Mouse (Mus musculus): ENCODE measurements around the gene Fam129b. TPM values are rescaled to one million over a fixed set of nuclear protein-coding genes. Genes with fewer than 3 reads are reported as not detected.

Gene Fam129b
- polyA plus RNA-seq (2012; rRNA removed): 47.5 and 60.3 TPM in 2 replicates

DNA sequence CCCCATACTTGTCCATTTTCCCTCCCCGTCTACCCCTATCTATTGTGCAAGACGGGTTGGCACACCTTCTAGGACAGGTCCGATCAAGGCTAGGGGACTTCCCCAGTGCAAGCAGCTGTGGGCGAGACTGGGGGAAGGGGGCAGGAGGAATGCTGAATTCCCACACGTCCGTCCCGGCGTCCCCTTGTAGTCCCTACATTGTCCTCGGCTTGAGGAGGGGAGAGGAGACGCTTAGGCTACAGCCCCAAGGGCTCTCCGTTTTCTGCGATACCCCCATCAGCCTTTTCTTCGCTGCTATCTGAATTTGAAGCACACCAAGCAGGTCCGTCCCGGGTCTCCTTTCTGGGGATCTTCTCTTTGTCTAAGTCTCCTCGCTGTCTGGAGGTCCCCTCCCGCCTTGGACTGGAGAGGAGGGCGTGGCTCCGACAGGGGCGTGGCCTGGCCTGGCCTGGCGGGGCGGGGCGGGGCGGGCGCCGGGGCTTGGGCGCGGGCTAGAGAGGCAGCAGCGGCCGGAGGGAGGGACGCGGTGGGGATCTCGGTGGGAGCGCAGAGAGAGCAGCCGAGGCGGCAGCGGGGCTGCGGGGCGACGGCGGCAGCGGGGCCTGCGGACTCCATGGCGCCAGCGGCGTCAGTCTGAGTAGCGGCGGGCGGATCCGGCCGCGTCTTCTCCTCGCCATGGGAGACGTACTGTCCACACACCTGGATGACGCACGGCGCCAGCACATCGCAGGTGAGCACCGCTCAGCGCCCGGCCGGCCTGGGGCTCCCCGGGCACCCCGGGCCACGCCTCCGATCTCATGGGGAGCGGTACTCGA is at the start of gene Fam129b:
TSS of gene Fam129b (plus strand) at position 440 of the 815 bp plus-strand sequence.

DNA sequence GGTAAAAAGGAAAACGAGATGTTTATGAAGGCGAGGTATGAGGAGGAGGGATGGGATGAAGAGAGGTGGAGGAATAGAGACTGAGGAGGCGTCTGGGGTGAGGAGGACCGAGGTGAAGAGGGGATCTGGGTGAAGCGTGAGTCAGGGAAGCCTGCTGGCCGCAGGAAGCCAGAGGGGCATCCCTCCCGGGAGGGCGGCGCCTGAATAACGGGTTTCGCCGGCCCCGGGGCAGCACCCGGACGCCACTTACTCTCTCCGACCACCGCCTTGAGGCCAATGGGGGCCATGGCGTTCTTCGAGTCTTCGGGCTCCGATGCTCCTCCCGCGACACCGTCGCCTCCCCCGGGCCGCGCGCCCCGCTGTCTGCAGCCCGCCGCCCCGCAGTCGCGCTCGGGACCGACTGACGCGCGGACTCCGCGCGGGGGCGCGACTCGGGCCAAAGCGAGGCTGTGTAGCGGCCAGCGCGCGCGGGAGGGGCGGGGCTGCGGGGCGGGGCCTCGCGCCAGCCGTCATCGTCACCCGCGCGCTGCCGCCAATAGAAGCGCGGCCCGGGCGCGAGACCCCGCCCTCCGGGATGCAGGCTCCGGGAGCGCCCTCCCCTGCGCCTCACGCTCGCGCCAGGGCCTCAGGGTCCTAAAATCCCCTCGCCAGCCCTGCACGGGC is 29.0 kb upstream of the Fam129b start, which contains the start of gene Stxbp1:
TSS of gene Stxbp1 (minus strand) at position 441 of the 663 bp plus-strand sequence.

DNA sequence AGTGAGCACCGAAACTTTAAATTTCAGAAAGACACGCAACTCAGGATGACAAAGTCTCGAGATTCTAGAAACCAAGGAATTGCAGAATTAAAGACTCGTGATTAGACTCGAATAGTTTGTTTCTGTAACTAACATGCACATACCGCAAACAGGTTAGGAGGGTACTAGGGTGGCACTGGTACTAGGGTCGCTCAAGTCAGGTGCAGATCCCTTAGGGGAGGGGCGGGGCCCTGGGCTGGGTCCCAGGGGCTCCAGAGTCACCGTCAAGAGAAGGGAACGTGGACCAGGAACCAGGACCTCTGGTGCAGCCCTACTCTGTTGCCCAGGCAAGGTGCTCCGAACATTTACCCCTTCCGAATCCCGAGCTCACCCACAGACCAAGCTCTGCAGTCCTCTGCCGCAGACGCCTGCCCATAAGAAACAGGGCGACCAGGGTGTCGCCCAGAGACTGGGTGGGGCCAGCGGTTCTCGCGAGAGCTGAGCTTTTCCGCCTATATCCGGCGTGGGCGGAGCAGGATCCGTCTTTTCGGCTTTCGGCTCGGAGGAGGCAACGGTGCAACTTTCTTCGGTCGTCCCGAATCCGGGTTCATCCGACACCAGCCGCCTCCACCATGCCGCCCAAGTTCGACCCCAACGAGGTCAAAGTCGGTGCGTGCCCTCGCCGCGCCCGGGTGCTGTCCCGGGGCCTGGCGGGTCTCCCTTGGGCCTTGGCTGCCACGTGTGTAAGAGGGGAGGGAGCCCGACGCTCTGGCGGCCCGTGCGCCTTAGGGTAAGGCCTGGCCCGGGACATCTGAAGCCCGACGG is 85.5 kb downstream of the Fam129b start, which contains the start of the genes Rpl12 and Lrsam1:
TSS of gene Rpl12 (plus strand) at position 368 of the 804 bp plus-strand sequence.
TSS of gene Lrsam1 (minus strand) at position 423 of the 804 bp plus-strand sequence.

Other genes with a start within 250 kb of the Fam129b start
- gene Eng, start 229.5 kb upstream of the Fam129b start, polyA plus RNA-seq (2012; rRNA removed): 174 and 176 TPM in 2 replicates
- 92.0 and 102 TPM in 2 replicates for gene Fpgs, start 172.0 kb upstream of the Fam129b start, polyA plus RNA-seq (2012; rRNA removed)
- 181 and 213 TPM in 2 replicates for gene Cdk9, start 163.0 kb upstream of the Fam129b start, polyA plus RNA-seq (2012; rRNA removed)
- 50.4 and 50.9 TPM in 2 replicates for gene Sh2d3c, start 155.1 kb upstream of the Fam129b start, polyA plus RNA-seq (2012; rRNA removed)
- gene 6330409D20Rik, start 135.1 kb upstream of the Fam129b start, polyA plus RNA-seq (2012; rRNA removed): not detected in 2 replicates
- gene Tor2a, start 118.9 kb upstream of the Fam129b start, polyA plus RNA-seq (2012; rRNA removed): 120 and 130 TPM in 2 replicates
- 9.9 and 10.3 TPM in 2 replicates for gene Ttc16, start 100.5 kb upstream of the Fam129b start, polyA plus RNA-seq (2012; rRNA removed)
- gene Ptrh1, start 100.3 kb upstream of the Fam129b start, polyA plus RNA-seq (2012; rRNA removed): 18.7 and 19.7 TPM in 2 replicates
- gene Cfap157, start 91.7 kb upstream of the Fam129b start, polyA plus RNA-seq (2012; rRNA removed): 1.5 and 1.6 TPM in 2 replicates
- 11.3 and 13.7 TPM in 2 replicates for gene Stxbp1, start 28.9 kb upstream of the Fam129b start, polyA plus RNA-seq (2012; rRNA removed)
- 284 and 415 TPM in 2 replicates for gene Rpl12, start 85.4 kb downstream of the Fam129b start, polyA plus RNA-seq (2012; rRNA removed)
- gene Lrsam1, start 85.5 kb downstream of the Fam129b start, polyA plus RNA-seq (2012; rRNA removed): 23.6 and 23.7 TPM in 2 replicates
- 69.9 and 97.1 TPM in 2 replicates for gene Slc2a8, start 106.0 kb downstream of the Fam129b start, polyA plus RNA-seq (2012; rRNA removed)

All from ovary, adult 2 months (tissue).